Mouse (Mus musculus) lung, embryonic 15.5 days (tissue): ENCODE measurements around the gene Hspb9. TPM values are rescaled to one million over a fixed set of nuclear protein-coding genes. Genes with fewer than 3 reads are reported as not detected.

Experiments
- ATAC-seq: fragments of 200-750 bp; cut with Nextera tagmentation; 2 replicates; pipeline ENCODE4 v1.8.0; 2017; ENCODE audit warnings: moderate number of reproducible peaks, borderline replicate concordance; ENCODE audit not compliant: low FRiP score, low TSS enrichment; ENCODE audit errors: extremely low read depth
- H3K27ac ChIP-seq: fragments of 300-500 bp; sonication (generic); 2 replicates; pipeline ENCODE4 v1.5.1; 2015; ENCODE audit warnings: moderate library complexity, mild to moderate bottlenecking, inconsistent platforms
- H3K27me3 ChIP-seq: fragments of 300-500 bp; sonication (generic); 2 replicates; pipeline ENCODE4 v1.6.1; 2015; ENCODE audit warnings: inconsistent platforms
- H3K36me3 ChIP-seq: fragments of 300-500 bp; sonication (generic); 2 replicates; pipeline ENCODE4 v1.6.1; 2015; ENCODE audit warnings: inconsistent platforms
- H3K4me1 ChIP-seq: fragments of 300-500 bp; sonication (generic); 2 replicates; pipeline ENCODE4 v1.6.1; 2015; ENCODE audit warnings: inconsistent platforms
- H3K4me2 ChIP-seq: fragments of 300-500 bp; sonication (generic); 2 replicates; pipeline ENCODE4 v1.6.1; 2015; ENCODE audit warnings: inconsistent platforms, mild to moderate bottlenecking, moderate library complexity
- H3K4me3 ChIP-seq: fragments of 300-500 bp; sonication (generic); 2 replicates; pipeline ENCODE4 v1.5.1; 2015; ENCODE audit warnings: mild to moderate bottlenecking, inconsistent platforms
- H3K9ac ChIP-seq: fragments of 300-500 bp; sonication (generic); 2 replicates; pipeline ENCODE4 v1.6.1; 2015; ENCODE audit warnings: inconsistent platforms
- H3K9me3 ChIP-seq: fragments of 300-500 bp; sonication (generic); 2 replicates; pipeline ENCODE4 v1.6.1; 2016; ENCODE audit warnings: inconsistent platforms
- WGBS: fragments of 180-500 bp; shearing (Covaris S2); methylation state at CpG from one replicate; pipeline ENCODE4 v1.1.7; 2015; 5-methylcytosine and 5-hydroxymethylcytosine counted together
- polyA plus RNA-seq: library from polyadenylated mRNA; unstranded; fragments of >200 nt; fragmentation: Nextera tagmentation; extraction: Ambion mirVana; gene quantifications from 2 replicates; pipeline ENCODE4 v1.2.1, GENCODE M21; 2015

Gene Hspb9
- polyA plus RNA-seq, 1 experiment from 2014 or later, result 0.32 TPM

GRCm38 (mm10) chr11:100720345-100720744 is 6.7 kb downstream of the Hspb9 start:
- Histone ChIP-seq H3K27me3 (no peaks in the 10 kb centered on the region), H3K4me1 (peaks cover 43% of the 10 kb centered on the region), H3K36me3 (peaks cover 34% of the 10 kb centered on the region), H3K4me3 (no peak overlapping the region), H3K4me2 (no peak overlapping the region), H3K27ac (peak overlapping the region; percentile 75), H3K9me3 (no peaks in the 10 kb centered on the region), H3K9ac (no peak overlapping the region)
- no peak for ATAC-seq
- WGBS, result 67% methylated on average over 5 of the region's 5 CpGs

GRCm38 (mm10) chr11:100721254-100721653 is 7.6 kb downstream of the Hspb9 start:
- no peak overlapping the region for H3K9ac ChIP-seq
- H3K4me2 ChIP-seq, result no peak overlapping the region; the same call in 1 of the 2 replicates
- peak overlapping the region; percentile 75 for H3K27ac ChIP-seq
- H3K4me3 ChIP-seq, result no peak overlapping the region
- H3K4me1 ChIP-seq, result peaks cover 44% of the 10 kb centered on the region
- no peak for ATAC-seq
- WGBS, result 64% methylated on average over 4 of the region's 4 CpGs
- H3K27me3 ChIP-seq, result no peaks in the 10 kb centered on the region
- no peaks in the 10 kb centered on the region for H3K9me3 ChIP-seq
- peaks cover 27% of the 10 kb centered on the region for H3K36me3 ChIP-seq

DNA sequence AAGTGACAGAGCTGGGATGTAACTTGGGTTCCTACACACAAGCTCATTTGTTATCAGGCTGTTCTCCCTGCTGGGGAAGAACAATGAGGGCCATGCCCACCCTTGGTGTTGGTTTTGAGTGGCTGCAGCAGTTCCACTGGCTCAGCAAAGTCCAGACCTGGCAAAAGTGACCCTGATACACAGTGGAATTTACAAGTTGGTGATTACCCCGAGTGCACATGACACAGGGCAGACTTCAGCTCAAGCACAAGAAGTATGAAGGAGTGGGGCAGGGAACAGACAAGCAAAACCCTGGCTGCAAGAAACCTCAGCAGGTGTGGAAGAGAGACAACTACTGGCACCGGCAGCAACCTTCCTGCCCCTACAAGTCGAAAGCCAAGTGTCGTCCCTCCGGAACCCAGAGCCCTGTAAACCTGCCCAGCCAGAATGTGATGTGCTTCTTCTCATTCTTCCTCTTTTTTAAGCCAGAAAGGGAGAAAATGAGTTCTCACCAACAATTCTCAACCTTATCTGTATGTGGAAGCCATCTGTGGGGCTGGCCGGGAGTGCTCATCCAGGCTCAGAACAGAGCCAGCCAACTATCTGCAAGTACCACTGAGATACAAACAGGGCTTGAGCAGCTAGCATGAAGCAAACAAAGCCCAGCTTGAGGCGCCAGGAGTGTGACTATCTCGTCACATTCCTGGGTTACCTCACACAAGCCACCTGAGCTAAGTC is 8.3 kb downstream of the Hspb9 start:
- H3K36me3 ChIP-seq, result peaks cover 21% of the 10 kb centered on the region
- ATAC-seq, result no peak
- H3K4me2 ChIP-seq, result no peak overlapping the region
- H3K9me3 ChIP-seq, result no peaks in the 10 kb centered on the region
- H3K4me1 ChIP-seq, result peaks cover 44% of the 10 kb centered on the region
- WGBS, result 50% methylated on average over 8 of the region's 8 CpGs
- no peaks in the 10 kb centered on the region for H3K27me3 ChIP-seq
- H3K4me3 ChIP-seq, result no peak overlapping the region
- H3K27ac ChIP-seq, result peak overlapping the region; percentile 75
- H3K9ac ChIP-seq, result no peak overlapping the region

GRCm38 (mm10) chr11:100722493-100723028 is 8.9 kb downstream of the Hspb9 start:
- no peak overlapping the region for H3K4me3 ChIP-seq
- ATAC-seq, result no peak
- 54% methylated on average over 2 of the region's 2 CpGs for WGBS
- no peaks in the 10 kb centered on the region for H3K27me3 ChIP-seq
- H3K27ac ChIP-seq, result peak overlapping the region; percentile 75; the same call in 1 of the 2 replicates
- H3K9ac ChIP-seq, result no peak overlapping the region
- H3K36me3 ChIP-seq, result peaks cover 15% of the 10 kb centered on the region
- H3K9me3 ChIP-seq, result no peaks in the 10 kb centered on the region
- H3K4me1 ChIP-seq, result peaks cover 47% of the 10 kb centered on the region
- H3K4me2 ChIP-seq, result no peak overlapping the region

DNA sequence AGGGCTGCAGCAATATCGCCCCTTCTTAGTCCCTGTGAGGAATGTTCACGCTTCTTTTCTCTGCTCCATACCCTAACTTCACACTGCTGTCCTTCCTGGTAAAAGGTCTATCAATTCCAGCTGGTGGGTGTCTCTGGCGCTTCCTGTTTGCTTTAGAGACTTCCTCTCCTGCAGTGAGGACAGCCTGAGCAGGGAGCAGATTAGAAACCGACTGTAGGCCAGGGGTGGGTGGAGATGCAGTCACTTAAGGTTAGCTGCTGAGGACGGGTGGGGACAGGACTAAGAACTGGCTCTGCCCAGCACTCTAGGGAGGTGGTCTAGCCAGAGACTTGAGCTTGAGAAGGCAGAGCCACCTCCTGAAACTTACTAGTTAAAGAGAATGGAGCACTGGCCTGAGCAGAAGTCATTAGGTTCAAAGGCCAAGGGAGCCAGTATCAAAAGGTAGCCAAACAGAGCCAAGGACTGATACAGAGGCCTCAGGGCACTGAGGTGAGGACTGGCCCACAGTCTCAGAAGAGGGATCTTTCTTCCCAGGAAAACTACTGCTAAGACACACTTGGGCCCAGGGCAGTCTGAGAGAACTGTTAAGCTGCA is 11.4 kb downstream of the Hspb9 start:
- Histone ChIP-seq H3K27ac (peak overlapping the region; percentile 59), H3K4me1 (peaks cover 40% of the 10 kb centered on the region), H3K36me3 (peaks cover 14% of the 10 kb centered on the region; the same call in 1 of the 2 replicates), H3K27me3 (no peaks in the 10 kb centered on the region), H3K4me2 (peak overlapping the region; percentile 16; the same call in 1 of the 2 replicates), H3K4me3 (no peak overlapping the region), H3K9me3 (no peaks in the 10 kb centered on the region), H3K9ac (no peak overlapping the region)
- peak; percentile 63 for ATAC-seq
- 22% methylated on average over 5 of the region's 5 CpGs for WGBS

DNA sequence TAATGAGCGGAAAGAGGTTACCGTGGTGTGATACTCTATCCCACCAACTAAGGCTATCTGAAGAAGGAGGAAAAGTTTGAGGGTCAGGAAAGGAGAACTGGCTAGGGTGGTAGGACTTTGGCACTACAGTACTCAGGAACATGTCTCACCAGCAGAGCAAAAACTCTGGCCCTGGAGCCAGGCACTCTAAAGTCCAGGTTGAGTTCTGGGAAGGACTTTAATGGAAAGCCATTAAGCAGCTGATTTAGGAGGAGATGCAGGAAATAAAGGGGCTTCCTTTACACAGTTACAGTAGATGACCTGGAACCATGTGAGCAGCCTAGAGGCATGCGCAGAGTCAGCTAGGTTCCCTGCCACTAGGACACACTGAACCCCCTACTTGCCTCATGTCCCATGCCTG is 13.6 kb downstream of the Hspb9 start:
- H3K36me3 ChIP-seq, result peaks cover 14% of the 10 kb centered on the region; the same call in 1 of the 2 replicates
- no peak overlapping the region for H3K4me2 ChIP-seq
- no peak for ATAC-seq
- H3K27ac ChIP-seq, result no peak overlapping the region
- H3K9me3 ChIP-seq, result no peaks in the 10 kb centered on the region
- H3K4me1 ChIP-seq, result peaks cover 21% of the 10 kb centered on the region
- H3K27me3 ChIP-seq, result no peaks in the 10 kb centered on the region
- no peak overlapping the region for H3K4me3 ChIP-seq
- no peak overlapping the region for H3K9ac ChIP-seq
- WGBS, result 95% methylated on average over 3 of the region's 3 CpGs

GRCm38 (mm10) chr11:100728601-100729000 is 15.0 kb downstream of the Hspb9 start:
- no peak overlapping the region for H3K4me3 ChIP-seq
- no peak for ATAC-seq
- peaks cover 14% of the 10 kb centered on the region for H3K36me3 ChIP-seq
- no peak overlapping the region for H3K27ac ChIP-seq
- no peaks in the 10 kb centered on the region for H3K9me3 ChIP-seq
- WGBS, result 77% methylated on average over 6 of the region's 6 CpGs
- peaks cover 16% of the 10 kb centered on the region for H3K4me1 ChIP-seq
- no peaks in the 10 kb centered on the region for H3K27me3 ChIP-seq
- H3K4me2 ChIP-seq, result no peak overlapping the region
- H3K9ac ChIP-seq, result no peak overlapping the region

GRCm38 (mm10) chr11:100729976-100730375 is 16.3 kb downstream of the Hspb9 start:
- no peak for ATAC-seq

DNA sequence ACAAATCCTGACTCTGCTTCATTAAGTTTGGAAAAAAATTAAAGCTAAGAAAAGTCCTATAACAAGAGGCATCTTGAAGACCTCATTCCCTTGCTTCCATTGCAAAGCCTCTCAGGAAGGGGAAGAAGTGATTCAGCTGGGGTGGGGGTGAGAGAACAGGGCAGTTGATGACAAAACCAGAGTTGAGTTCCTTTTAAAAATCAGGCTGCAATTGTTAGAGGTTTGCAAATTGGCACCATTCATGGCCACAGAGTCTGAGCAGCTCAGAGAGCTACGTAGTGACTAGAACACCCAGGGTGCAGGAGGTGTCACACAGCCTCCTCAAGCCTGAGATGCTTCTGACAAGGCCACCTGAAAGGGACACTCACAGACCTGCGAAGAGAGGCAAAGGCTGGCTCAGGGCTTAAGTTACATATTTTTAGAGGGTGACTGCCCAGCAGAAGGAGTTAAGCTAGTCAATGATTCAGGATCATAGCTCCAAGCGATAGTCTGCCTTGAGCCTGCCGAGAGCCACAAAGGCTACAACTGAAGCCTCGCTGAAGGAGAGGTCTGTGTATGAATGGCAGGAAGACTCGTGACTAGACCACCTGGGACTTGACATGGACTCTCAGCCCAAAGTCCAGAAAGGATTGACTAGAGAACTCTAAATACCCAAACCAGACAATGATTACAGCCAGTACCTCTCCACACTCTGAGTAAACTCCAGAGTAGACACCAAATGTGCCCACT is 17.0 kb downstream of the Hspb9 start:
- no peak overlapping the region for H3K27ac ChIP-seq
- no peak overlapping the region for H3K4me2 ChIP-seq
- H3K9ac ChIP-seq, result no peak overlapping the region
- no peak for ATAC-seq
- WGBS, result 84% methylated on average over 6 of the region's 6 CpGs
- no peaks in the 10 kb centered on the region for H3K27me3 ChIP-seq
- H3K36me3 ChIP-seq, result peaks cover 14% of the 10 kb centered on the region
- no peak overlapping the region for H3K4me3 ChIP-seq
- no peaks in the 10 kb centered on the region for H3K9me3 ChIP-seq
- H3K4me1 ChIP-seq, result peaks cover 6% of the 10 kb centered on the region

More at GRCm38 (mm10) chr11:100729976-100730375, 16.3 kb downstream of the Hspb9 start:
- WGBS, result 82% methylated on average over 4 of the region's 4 CpGs
- Histone ChIP-seq H3K4me2 (no peak overlapping the region), H3K9me3 (no peaks in the 10 kb centered on the region), H3K27ac (no peak overlapping the region), H3K9ac (no peak overlapping the region), H3K27me3 (no peaks in the 10 kb centered on the region), H3K4me1 (peaks cover 8% of the 10 kb centered on the region), H3K36me3 (peaks cover 14% of the 10 kb centered on the region), H3K4me3 (no peak overlapping the region)

DNA sequence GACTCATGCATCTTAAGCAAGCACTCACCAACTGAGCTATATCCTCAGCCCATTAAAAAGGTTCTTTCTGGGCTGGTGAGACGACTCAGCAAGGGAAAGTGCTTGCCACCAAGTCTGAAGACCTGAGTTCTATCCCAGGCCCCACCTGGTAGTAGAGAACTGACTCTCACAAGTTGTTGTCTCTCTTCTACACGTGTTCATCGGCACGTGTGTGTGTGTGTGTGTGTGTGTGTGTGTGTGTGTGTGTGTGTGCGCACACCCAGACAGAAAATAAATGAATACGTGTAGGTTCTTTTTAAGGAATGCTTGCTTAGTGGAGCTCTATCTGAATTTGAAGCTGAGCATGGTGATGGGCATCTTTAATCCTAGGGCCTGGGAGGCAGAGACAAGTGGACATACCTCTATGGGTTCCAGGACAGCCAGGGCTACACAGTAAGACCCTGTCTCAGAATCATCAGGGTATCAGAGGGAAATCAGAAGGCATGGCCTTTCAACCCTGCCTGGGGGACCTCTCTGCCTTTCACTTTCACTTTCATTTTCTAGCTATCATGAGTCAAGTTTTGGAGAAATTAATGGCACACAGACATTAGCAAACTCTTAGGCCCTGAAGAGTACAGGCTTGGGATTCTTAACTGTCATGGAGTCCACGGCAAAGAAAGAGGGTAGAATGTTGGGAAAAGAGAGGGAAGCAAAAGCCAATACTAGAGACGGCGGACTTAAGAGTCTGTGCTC is 21.6 kb downstream of the Hspb9 start:
- H3K27ac ChIP-seq, result no peak overlapping the region
- H3K4me1 ChIP-seq, result peaks cover 20% of the 10 kb centered on the region
- no peak overlapping the region for H3K4me3 ChIP-seq
- H3K36me3 ChIP-seq, result no peaks in the 10 kb centered on the region; the same call in 1 of the 2 replicates
- H3K4me2 ChIP-seq, result peak overlapping the region; percentile 83
- ATAC-seq, result no peak
- no peaks in the 10 kb centered on the region for H3K27me3 ChIP-seq
- no peak overlapping the region; the same call in 1 of the 2 replicates for H3K9ac ChIP-seq
- WGBS, result 92% methylated on average over 9 of the region's 9 CpGs
- no peaks in the 10 kb centered on the region for H3K9me3 ChIP-seq
